Mouse (Mus musculus): ENCODE measurements around the gene Lrrc14b.

- no peak for TF ChIP-seq CTCF (IDR thresholded peaks at IDR 0.05; ENCODE audit: low read depth, low read length)
- TF ChIP-seq TAL1 (conservative IDR thresholded peaks at IDR 0.05; ENCODE audit: low read depth, low read length) = no peak
Observed at GRCm38 (mm10) chr13:74389730-74390129, 25.9 kb upstream of the Lrrc14b start.
